Mouse (Mus musculus) embryonic facial prominence, embryonic 14.5 days (tissue): ENCODE measurements around the gene Cacna2d3. TPM values are rescaled to one million over a fixed set of nuclear protein-coding genes. Genes with fewer than 3 reads are reported as not detected.

Source experiments
- ATAC-seq: fragments of 200-750 bp; cut with Nextera tagmentation; 2 replicates; pipeline ENCODE4 v1.8.0; 2017; ENCODE audit warnings: low read depth, moderate number of reproducible peaks, moderate TSS enrichment
- DNase-seq: peaks from one replicate; pipeline ENCODE4 v3.0.0-alpha.2; 2015; ENCODE audit warnings: low spot score
- H3K27ac ChIP-seq: fragments of 300-500 bp; sonication (generic); replicated peaks from 2 replicates; pipeline ENCODE4 v1.5.1; 2014; ENCODE audit warnings: low read depth, mild to moderate bottlenecking, low read length, moderate library complexity
- H3K27me3 ChIP-seq: fragments of 300-500 bp; sonication (generic); replicated peaks from 2 replicates; pipeline ENCODE4 v1.6.1; 2014; ENCODE audit warnings: low read length; ENCODE audit not compliant: control insufficient read depth, insufficient read depth
- H3K36me3 ChIP-seq: fragments of 300-500 bp; sonication (generic); 2 replicates; pipeline ENCODE4 v1.6.1; 2014; ENCODE audit warnings: low read length, mixed read lengths; ENCODE audit not compliant: control insufficient read depth, insufficient read depth
- H3K4me1 ChIP-seq: fragments of 300-500 bp; sonication (generic); 2 replicates; pipeline ENCODE4 v1.6.1; 2014; ENCODE audit warnings: antibody characterized with exemption, low read length; ENCODE audit not compliant: control insufficient read depth, insufficient read depth
- H3K4me2 ChIP-seq: fragments of 300-500 bp; sonication (generic); 2 replicates; pipeline ENCODE4 v1.6.1; 2014; ENCODE audit warnings: low read depth, mild to moderate bottlenecking, low read length, moderate library complexity, mixed read lengths
- H3K4me3 ChIP-seq: fragments of 300-500 bp; sonication (generic); 2 replicates; pipeline ENCODE4 v1.5.1; 2014; ENCODE audit warnings: low read depth, mild to moderate bottlenecking, low read length
- H3K9ac ChIP-seq: fragments of 300-500 bp; sonication (generic); 2 replicates; pipeline ENCODE4 v1.6.1; 2014; ENCODE audit warnings: low read depth, mild to moderate bottlenecking, low read length, moderate library complexity, mixed read lengths
- H3K9me3 ChIP-seq: fragments of 300-500 bp; sonication (generic); 2 replicates; pipeline ENCODE4 v1.6.1; 2016; ENCODE audit warnings: low read length; ENCODE audit not compliant: control insufficient read depth
- WGBS: fragments of 180-500 bp; shearing (Covaris S2); extraction: QIAGEN DNeasy Blood & Tissue Kit; methylation state at CpG from one replicate; pipeline ENCODE4 v1.1.7; 2014; 5-methylcytosine and 5-hydroxymethylcytosine counted together
- polyA plus RNA-seq: library from polyadenylated mRNA; unstranded; fragments of >200 nt; fragmentation: Nextera tagmentation; extraction: Ambion mirVana; gene quantifications from 2 replicates; pipeline ENCODE4 v1.2.1, GENCODE M21; 2014

Cacna2d3 gene
- polyA plus RNA-seq, 1 experiment from 2014 or later = 16.4 TPM

DNA sequence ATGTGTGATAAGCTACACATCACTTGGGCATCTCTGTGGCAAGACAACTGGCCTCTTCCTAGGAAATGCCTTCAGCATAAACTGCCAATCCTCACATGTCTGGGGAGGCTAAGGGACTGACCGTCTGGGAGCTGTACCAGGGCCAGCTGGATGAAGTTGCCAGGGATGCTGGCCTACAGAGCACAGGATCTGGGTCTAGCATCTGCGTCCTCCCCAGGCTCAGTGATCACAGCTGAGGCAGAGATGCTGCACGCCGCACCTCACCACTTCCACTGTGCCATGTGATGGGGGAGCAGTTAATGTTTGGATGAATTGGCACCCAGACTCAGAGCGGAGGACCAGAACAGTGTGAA is 397.3 kb downstream of the Cacna2d3 start:
- Histone ChIP-seq H3K9ac (no peak overlapping the region), H3K9me3 (no peaks in the 10 kb centered on the region), H3K4me1 (no peaks in the 10 kb centered on the region), H3K4me2 (no peak overlapping the region), H3K27ac (no peak overlapping the region), H3K4me3 (no peak overlapping the region), H3K36me3 (no peaks in the 10 kb centered on the region), H3K27me3 (no peaks in the 10 kb centered on the region)
- DNase-seq (no peak), ATAC-seq (no peak)
- 94% methylated on average over 5 of the region's 5 CpGs for WGBS

- DNase-seq (no peak), ATAC-seq (no peak)
- no peak overlapping the region for H3K4me2 ChIP-seq
- no peaks in the 10 kb centered on the region for H3K4me1 ChIP-seq
- H3K9me3 ChIP-seq = no peaks in the 10 kb centered on the region
- 84% methylated on average over 9 of the region's 9 CpGs for WGBS
- no peaks in the 10 kb centered on the region for H3K27me3 ChIP-seq
- no peak overlapping the region for H3K4me3 ChIP-seq
- H3K36me3 ChIP-seq = no peaks in the 10 kb centered on the region
- no peak overlapping the region for H3K27ac ChIP-seq
- no peak overlapping the region for H3K9ac ChIP-seq
Measured at GRCm38 (mm10) chr14:29323718-29324429, 397.8 kb downstream of the Cacna2d3 start.

GRCm38 (mm10) chr14:29313431-29313830 is 408.2 kb downstream of the Cacna2d3 start:
- Histone ChIP-seq H3K36me3 (no peaks in the 10 kb centered on the region), H3K9ac (no peak overlapping the region), H3K27ac (no peak overlapping the region), H3K4me3 (no peak overlapping the region), H3K27me3 (no peaks in the 10 kb centered on the region), H3K9me3 (no peaks in the 10 kb centered on the region), H3K4me2 (no peak overlapping the region), H3K4me1 (no peaks in the 10 kb centered on the region)
- no peak for DNase-seq
- 73% methylated on average over 2 of the region's 2 CpGs for WGBS
- ATAC-seq = no peak

DNA sequence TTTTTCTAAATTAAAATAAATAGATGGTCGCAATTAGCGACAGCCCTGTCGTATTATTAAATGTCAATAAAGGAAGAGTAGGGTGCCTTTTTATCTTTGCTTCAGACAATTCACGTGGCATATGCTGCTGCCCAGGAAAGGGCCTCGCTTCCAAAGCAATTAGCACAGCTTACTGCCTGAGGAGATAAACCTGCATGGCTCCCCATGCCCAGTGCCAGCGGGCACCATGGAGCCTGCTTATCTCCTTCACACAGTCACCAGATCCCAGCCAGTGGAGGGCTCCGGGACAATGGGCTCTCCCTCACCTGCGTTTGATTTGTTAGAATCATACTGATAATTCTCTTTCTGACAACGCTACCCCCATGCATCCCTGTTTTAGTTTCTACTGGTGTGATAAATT is 416.0 kb downstream of the Cacna2d3 start:
- DNase-seq = no peak
- Histone ChIP-seq H3K4me1 (no peaks in the 10 kb centered on the region), H3K27me3 (no peaks in the 10 kb centered on the region), H3K4me3 (no peak overlapping the region), H3K27ac (no peak overlapping the region), H3K9ac (no peak overlapping the region), H3K36me3 (no peaks in the 10 kb centered on the region), H3K9me3 (no peaks in the 10 kb centered on the region), H3K4me2 (no peak overlapping the region)
- 85% methylated on average over 9 of the region's 9 CpGs for whole genome bisulfite sequencing
- no peak for ATAC-seq

- no peak for ATAC-seq
Measured at GRCm38 (mm10) chr14:29296185-29296754, 425.4 kb downstream of the Cacna2d3 start.

DNA sequence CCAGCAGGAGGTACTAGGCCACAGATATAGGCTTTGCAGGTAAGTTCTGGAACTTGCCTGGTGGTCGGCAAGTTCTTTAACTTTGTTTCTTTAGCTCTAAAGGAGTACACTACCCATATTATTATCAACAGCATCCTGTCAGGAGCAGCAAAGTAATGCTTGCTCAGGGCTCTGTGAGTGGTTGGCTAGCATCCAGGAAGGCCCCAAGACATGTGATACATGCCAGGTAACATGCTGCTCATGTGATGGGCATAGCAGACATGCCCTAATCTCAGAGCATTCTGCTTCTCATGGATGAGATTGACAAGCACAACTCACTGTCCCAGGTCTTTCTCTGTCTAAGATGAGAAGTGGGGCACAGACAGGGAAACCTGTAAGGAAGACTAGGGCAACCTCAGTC is 442.8 kb downstream of the Cacna2d3 start:
- no peak overlapping the region for H3K27ac ChIP-seq
- H3K4me1 ChIP-seq = no peaks in the 10 kb centered on the region
- DNase-seq (no peak), ATAC-seq (no peak)
- H3K4me2 ChIP-seq = no peak overlapping the region
- H3K9me3 ChIP-seq = no peaks in the 10 kb centered on the region
- H3K27me3 ChIP-seq = no peaks in the 10 kb centered on the region
- 79% methylated on average over 1 of the region's 1 CpGs for WGBS
- no peak overlapping the region for H3K4me3 ChIP-seq
- H3K36me3 ChIP-seq = no peaks in the 10 kb centered on the region
- H3K9ac ChIP-seq = no peak overlapping the region

More at GRCm38 (mm10) chr14:29296185-29296754, 425.4 kb downstream of the Cacna2d3 start:
- no peak overlapping the region for H3K27ac ChIP-seq
- no peaks in the 10 kb centered on the region for H3K36me3 ChIP-seq
- no peak overlapping the region for H3K4me3 ChIP-seq
- no peak for DNase-seq
- no peak overlapping the region for H3K9ac ChIP-seq
- no peaks in the 10 kb centered on the region for H3K4me1 ChIP-seq
- no peaks in the 10 kb centered on the region for H3K27me3 ChIP-seq
- no peak overlapping the region for H3K4me2 ChIP-seq
- H3K9me3 ChIP-seq = no peaks in the 10 kb centered on the region
- WGBS = 58% methylated on average over 2 of the region's 2 CpGs

DNA sequence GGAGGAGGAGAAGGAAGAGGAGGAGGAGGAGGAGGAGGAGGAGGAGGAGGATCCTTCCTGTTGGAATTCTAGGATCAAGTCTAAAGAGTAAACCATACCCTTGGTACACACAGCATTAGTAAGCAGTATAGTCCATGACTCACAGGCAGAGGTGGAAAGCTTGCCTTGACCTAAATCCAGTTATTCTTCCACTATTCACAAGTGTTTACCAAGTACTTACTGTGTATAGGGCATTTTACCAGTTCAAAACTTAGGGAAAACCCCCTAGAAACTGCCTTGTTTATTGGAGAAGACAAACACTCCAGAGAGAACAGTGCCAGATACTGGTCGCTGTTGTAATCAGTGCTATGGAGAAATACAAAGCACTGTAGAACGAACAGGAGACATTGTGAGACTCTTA is 443.3 kb downstream of the Cacna2d3 start:
- no peak for ATAC-seq
- Histone ChIP-seq H3K4me2 (no peak overlapping the region), H3K27me3 (no peaks in the 10 kb centered on the region), H3K36me3 (no peaks in the 10 kb centered on the region), H3K4me3 (no peak overlapping the region), H3K27ac (no peak overlapping the region), H3K9me3 (no peaks in the 10 kb centered on the region), H3K9ac (no peak overlapping the region), H3K4me1 (no peaks in the 10 kb centered on the region)
- WGBS = 96% methylated on average over 2 of the region's 2 CpGs
- no peak for DNase-seq

GRCm38 (mm10) chr14:29277701-29278100 is 444.0 kb downstream of the Cacna2d3 start:
- Histone ChIP-seq H3K9me3 (no peaks in the 10 kb centered on the region), H3K27me3 (no peaks in the 10 kb centered on the region), H3K4me2 (no peak overlapping the region), H3K36me3 (no peaks in the 10 kb centered on the region), H3K9ac (no peak overlapping the region), H3K4me3 (no peak overlapping the region), H3K4me1 (no peaks in the 10 kb centered on the region), H3K27ac (peak overlapping the region; percentile 31; the same call in 1 of the 2 replicates)
- ATAC-seq (no peak), DNase-seq (peak; percentile 64)
- 54% methylated on average over 2 of the region's 2 CpGs for WGBS

GRCm38 (mm10) chr14:29273890-29274289 is 447.8 kb downstream of the Cacna2d3 start:
- ATAC-seq (no peak), DNase-seq (no peak)
- Histone ChIP-seq H3K9ac (no peak overlapping the region), H3K9me3 (no peaks in the 10 kb centered on the region), H3K27ac (no peak overlapping the region), H3K36me3 (no peaks in the 10 kb centered on the region), H3K4me3 (no peak overlapping the region), H3K4me1 (no peaks in the 10 kb centered on the region), H3K4me2 (no peak overlapping the region), H3K27me3 (no peaks in the 10 kb centered on the region)
